Mouse (Mus musculus) megakaryocyte, embryonic 14.5 days (primary cell): ENCODE data around the gene Kctd21. TPM values are rescaled to one million over a fixed set of nuclear protein-coding genes. Genes with fewer than 3 reads are reported as not detected.

Experiments used
- H3K27me3 ChIP-seq: replicated peaks from 2 replicates; pipeline ENCODE3; 2012; ENCODE audit warnings: inconsistent platforms
- H3K36me3 ChIP-seq: replicated peaks from 2 replicates; pipeline ENCODE3; 2012; ENCODE audit warnings: low read length, inconsistent platforms, mixed read lengths
- H3K4me1 ChIP-seq: 2 replicates; pipeline ENCODE4 v1.6.1; 2012; ENCODE audit warnings: inconsistent platforms
- H3K4me3 ChIP-seq: replicated peaks from 2 replicates; pipeline ENCODE3; 2012; ENCODE audit warnings: moderate library complexity, mild to moderate bottlenecking, inconsistent platforms
- H3K9me3 ChIP-seq: 2 replicates; pipeline ENCODE4 v1.6.1; 2012; ENCODE audit warnings: inconsistent platforms
- FLI1 ChIP-seq: IDR thresholded peaks from 2 replicates; pipeline ENCODE4 v1.6.1; 2012; ENCODE audit warnings: low read length, inconsistent platforms, mixed read lengths
- GATA1 ChIP-seq: IDR thresholded peaks from 3 replicates; pipeline ENCODE4 v1.6.1; 2012; ENCODE audit warnings: mixed read lengths, low read length, inconsistent platforms, borderline replicate concordance
- polyA plus RNA-seq: library from polyadenylated mRNA; stranded (reverse); fragments of >175 nt; gene quantifications from 2 replicates; pipeline ENCODE4 v1.2.3, GENCODE M21; 2012; ENCODE audit warnings: low replicate concordance; ENCODE audit not compliant: insufficient read depth

Kctd21 gene
- polyA plus RNA-seq, 1 experiment = 0.70 TPM

GRCm38 (mm10) chr7:97315656-97316055, 16.5 kb upstream of the Kctd21 start:
- H3K9me3 ChIP-seq = 0 out of 2 replicates have a peak, but pooled peaks cover 3% of the 10 kb centered on the region
- no peak for TF ChIP-seq FLI1
- no peak for TF ChIP-seq GATA1
- peaks cover 23% of the 10 kb centered on the region for H3K4me1 ChIP-seq
- no peak overlapping the region for H3K4me3 ChIP-seq
- peaks cover 42% of the 10 kb centered on the region for H3K36me3 ChIP-seq
- peaks cover 51% of the 10 kb centered on the region for H3K27me3 ChIP-seq

GRCm38 (mm10) chr7:97317706-97318105, 14.4 kb upstream of the Kctd21 start:
- Histone ChIP-seq H3K27me3 (peaks cover 68% of the 10 kb centered on the region), H3K4me1 (peaks cover 7% of the 10 kb centered on the region; the same call in 1 of the 2 replicates), H3K4me3 (no peak overlapping the region), H3K9me3 (0 out of 2 replicates have a peak, but pooled peaks cover 3% of the 10 kb centered on the region), H3K36me3 (peaks cover 22% of the 10 kb centered on the region)
- TF ChIP-seq FLI1 (no peak), GATA1 (no peak)

GRCm38 (mm10) chr7:97324342-97324741, 7.8 kb upstream of the Kctd21 start:
- H3K9me3 ChIP-seq = peaks cover 23% of the 10 kb centered on the region
- no peak overlapping the region for H3K4me3 ChIP-seq
- H3K36me3 ChIP-seq = no peaks in the 10 kb centered on the region
- H3K27me3 ChIP-seq = peaks cover 88% of the 10 kb centered on the region
- no peak for TF ChIP-seq GATA1
- TF ChIP-seq FLI1 = no peak
- H3K4me1 ChIP-seq = peaks cover 12% of the 10 kb centered on the region

GRCm38 (mm10) chr7:97325156-97325985, 6.8 kb upstream of the Kctd21 start:
- TF ChIP-seq FLI1 (no peak), GATA1 (no peak)
- Histone ChIP-seq H3K4me3 (peak overlapping the region; percentile 71), H3K36me3 (no peaks in the 10 kb centered on the region), H3K27me3 (peaks cover 87% of the 10 kb centered on the region), H3K4me1 (peaks cover 18% of the 10 kb centered on the region), H3K9me3 (peaks cover 23% of the 10 kb centered on the region)

DNA sequence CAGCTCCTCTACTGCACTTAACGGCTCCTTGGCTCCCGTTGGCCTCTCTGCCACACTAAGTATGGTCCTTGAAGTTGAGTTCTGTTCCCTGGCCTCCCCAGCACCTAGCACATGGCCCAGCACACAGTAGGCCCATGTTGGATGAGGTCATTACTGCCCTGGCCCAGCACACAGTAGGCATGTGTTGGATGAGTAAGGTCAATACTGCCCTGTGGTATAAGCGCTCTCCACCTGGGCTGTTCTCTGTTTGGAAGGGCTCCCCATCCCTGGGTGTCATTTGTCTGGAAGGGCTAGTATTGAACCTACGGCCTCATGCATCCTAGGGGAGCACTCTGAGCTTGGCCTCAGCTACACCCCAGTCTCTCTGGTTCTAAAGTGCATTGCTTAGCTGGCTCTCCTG, 4.8 kb upstream of the Kctd21 start:
- Histone ChIP-seq H3K36me3 (no peaks in the 10 kb centered on the region), H3K27me3 (peaks cover 77% of the 10 kb centered on the region)
- TF ChIP-seq FLI1 (no peak), GATA1 (no peak)

GRCm38 (mm10) chr7:97328891-97329588, 3.1 kb upstream of the Kctd21 start:
- H3K27me3 ChIP-seq = peaks cover 67% of the 10 kb centered on the region

More for the DNA sequence above, 4.8 kb upstream of the Kctd21 start:
- H3K4me1 ChIP-seq = peaks cover 34% of the 10 kb centered on the region
- H3K9me3 ChIP-seq = peaks cover 23% of the 10 kb centered on the region
- H3K4me3 ChIP-seq = no peak overlapping the region

GRCm38 (mm10) chr7:97329676-97330075, 2.5 kb upstream of the Kctd21 start:
- Histone ChIP-seq H3K4me3 (no peak overlapping the region), H3K27me3 (peaks cover 61% of the 10 kb centered on the region), H3K9me3 (peaks cover 23% of the 10 kb centered on the region), H3K4me1 (peaks cover 56% of the 10 kb centered on the region), H3K36me3 (peaks cover 3% of the 10 kb centered on the region)
- TF ChIP-seq FLI1 (no peak), GATA1 (no peak)

More at GRCm38 (mm10) chr7:97328891-97329588, 3.1 kb upstream of the Kctd21 start:
- Histone ChIP-seq H3K4me3 (no peak overlapping the region), H3K9me3 (peaks cover 23% of the 10 kb centered on the region), H3K4me1 (peaks cover 50% of the 10 kb centered on the region), H3K36me3 (no peaks in the 10 kb centered on the region)
- no peak for TF ChIP-seq FLI1
- no peak for TF ChIP-seq GATA1

GRCm38 (mm10) chr7:97330931-97331645, 1.0 kb upstream of the Kctd21 start:
- H3K4me3 ChIP-seq = peak overlapping the region; percentile 98
- peaks cover 60% of the 10 kb centered on the region for H3K4me1 ChIP-seq
- peaks cover 12% of the 10 kb centered on the region for H3K9me3 ChIP-seq
- H3K27me3 ChIP-seq = peaks cover 47% of the 10 kb centered on the region
- peaks cover 3% of the 10 kb centered on the region for H3K36me3 ChIP-seq
- TF ChIP-seq GATA1 (no peak), FLI1 (no peak)

GRCm38 (mm10) chr7:97332667-97333041, 527 bp downstream of the Kctd21 start:
- TF ChIP-seq GATA1 (no peak), FLI1 (no peak)
- Histone ChIP-seq H3K36me3 (peaks cover 3% of the 10 kb centered on the region), H3K4me3 (peak overlapping the region; percentile 98), H3K4me1 (peaks cover 76% of the 10 kb centered on the region), H3K27me3 (peaks cover 31% of the 10 kb centered on the region), H3K9me3 (no peaks in the 10 kb centered on the region)
